Mouse (Mus musculus): ENCODE data around the gene Prodh2.

- TF ChIP-seq CTCF (conservative IDR thresholded peaks at IDR 0.05; ENCODE audit: insufficient read depth, insufficient read length, low read depth, low read length), result no peak
- TF ChIP-seq POLR2A (IDR thresholded peaks at IDR 0.05; ENCODE audit: low read depth, low read length), result no peak
These were observed 15.7 kb upstream of the Prodh2 start for GRCm38 (mm10) chr7:30477415-30478381.
